Mouse (Mus musculus) lung, adult 2 months (tissue): ENCODE data around the gene Platr25.
"Not testable (repeated sequence)": the region's sequence is repeated elsewhere in the genome, so short reads cannot be mapped to it uniquely, and the experiment has no call there.

Experiments used
- CTCF ChIP-seq: fragments of 200-500 bp; IDR thresholded peaks from 2 replicates; pipeline ENCODE4 v1.5.1; 2011; ENCODE audit warnings: mild to moderate bottlenecking, low read length, control low read depth; ENCODE audit not compliant: insufficient read depth
- POLR2A ChIP-seq: fragments of 200-500 bp; IDR thresholded peaks from 2 replicates; pipeline ENCODE4 v1.6.1; 2011; ENCODE audit warnings: low read depth, mild to moderate bottlenecking, control low read depth, low read length, borderline replicate concordance; ENCODE audit errors: extremely low read depth

- not testable (repeated sequence) for TF ChIP-seq CTCF, POLR2A
Measured at GRCm38 (mm10) chr13:62807981-62808380, 47.5 kb upstream of the Platr25 start.
